Mouse (Mus musculus) gastrocnemius, postnatal 14 days (tissue): ENCODE measurements at regions not wholly inside any gene's neighbourhood (a gene's known extent, or its start where the extent isn't known, plus 50 kb on each side); places are given as distances from the start of the nearest gene placed in this dataset.

Experiments
- DNase-seq: peaks from one replicate; pipeline ENCODE4 v3.0.0; 2021; ENCODE audit warnings: mixed read lengths
- intact Hi-C: fragments of 180-260 bp; cut with DNase I; formaldehyde crosslinking; loops from one replicate; pipeline ENCODE4 v1.15.1; 2025; ENCODE audit warnings: low total_unique reads

DNA sequence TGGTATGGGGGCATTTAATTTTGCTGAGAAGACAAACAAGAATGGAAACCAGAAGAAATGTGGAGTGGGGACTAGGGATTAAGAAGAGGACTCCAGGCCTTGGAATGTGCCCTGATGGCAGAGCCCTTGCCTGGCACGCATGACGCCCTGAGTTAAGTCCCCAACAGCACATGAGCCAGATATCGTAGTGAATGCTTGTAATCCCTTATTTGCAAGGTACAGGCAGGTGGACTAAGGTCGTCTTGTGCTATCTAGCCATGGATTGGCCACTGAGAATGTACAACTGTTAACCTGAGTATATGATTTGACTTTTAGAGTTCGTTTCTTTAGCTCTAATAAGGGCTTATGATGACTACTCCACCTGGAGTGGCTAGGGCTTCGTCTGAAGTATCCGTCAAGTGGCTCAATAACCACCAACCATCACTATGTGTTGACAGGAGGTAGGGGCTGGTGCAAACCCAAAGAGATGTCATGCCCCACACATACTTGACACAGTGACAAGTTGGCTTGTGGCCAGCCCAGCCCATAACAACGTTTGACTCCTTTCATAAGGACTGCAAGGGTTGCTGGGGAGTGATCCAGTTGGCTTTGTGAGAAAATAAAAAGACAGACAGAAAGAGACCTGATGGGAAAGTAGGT, 115.5 kb upstream of the Cadm1 start:
- intact Hi-C loops: no loop called here

DNA sequence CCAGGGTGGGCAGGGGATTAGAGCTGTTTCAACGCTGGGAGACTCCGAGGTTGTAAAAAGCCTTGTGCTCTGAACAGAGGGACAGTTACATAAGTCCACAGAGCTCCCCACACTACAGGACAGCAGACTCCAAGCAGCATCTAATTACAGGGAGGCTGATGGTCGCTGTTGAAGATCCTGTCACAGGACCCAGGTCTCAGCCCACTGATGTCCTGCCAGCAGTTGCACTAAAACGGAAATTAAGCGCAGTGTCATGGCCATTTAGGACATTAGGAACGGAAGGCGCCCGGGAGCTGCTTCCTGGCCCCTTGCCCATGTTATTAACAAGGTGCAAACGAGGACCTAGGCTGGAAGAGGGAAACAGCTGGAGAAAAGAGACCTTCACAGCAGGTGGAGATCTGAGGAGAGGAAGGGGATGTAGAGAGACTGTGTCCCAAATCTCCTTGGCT, 107.8 kb upstream of the Cadm1 start:
- intact Hi-C loops: no loop called here
- peak; percentile 42 for DNase-seq

More for the DNA sequence above, 115.5 kb upstream of the Cadm1 start:
- no peak for DNase-seq

GRCm38 (mm10) chr9:47422741-47423461, 107.1 kb upstream of the Cadm1 start:
- intact Hi-C loops: no loop called here
- DNase-seq: peak; percentile 64

- no peak for DNase-seq
- intact Hi-C loops: no loop called here
Observed at GRCm38 (mm10) chr9:47423462-47423832, 106.5 kb upstream of the Cadm1 start.

GRCm38 (mm10) chr9:47424191-47424590, 105.8 kb upstream of the Cadm1 start:
- intact Hi-C loops: no loop called here
- DNase-seq: no peak

- intact Hi-C loops: no loop called here
- no peak for DNase-seq
Observed at GRCm38 (mm10) chr9:47426712-47427111, 103.3 kb upstream of the Cadm1 start.

DNA sequence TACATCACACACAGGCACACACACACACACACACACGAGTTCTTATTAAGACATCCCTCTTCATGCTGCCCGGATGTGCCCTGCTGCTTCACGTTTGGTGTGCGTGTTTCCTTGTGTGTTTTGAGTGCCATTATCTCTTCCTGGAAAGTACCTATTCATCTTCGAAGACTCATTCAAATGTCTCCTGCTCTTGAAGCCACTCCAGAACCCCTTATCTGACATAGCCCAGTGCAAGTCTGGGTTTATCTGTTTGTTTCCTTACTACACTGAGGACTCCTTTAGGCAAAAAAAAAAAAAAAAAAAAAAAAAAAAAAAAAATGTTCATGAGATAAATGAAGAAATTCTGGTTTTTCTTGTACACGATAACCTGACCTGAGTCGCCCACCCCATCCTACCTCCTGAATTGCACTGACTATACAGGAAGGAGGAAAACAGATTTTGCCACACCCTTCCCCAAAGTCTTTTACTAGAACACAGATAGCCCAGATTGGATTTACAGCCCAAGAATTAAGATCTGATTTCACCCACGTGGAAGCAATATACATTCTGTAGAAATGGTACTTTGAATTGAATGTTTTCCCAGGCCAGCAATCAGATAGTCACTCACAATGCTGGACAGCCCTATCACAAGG, 101.1 kb upstream of the Cadm1 start:
- intact Hi-C loops: no loop called here

DNA sequence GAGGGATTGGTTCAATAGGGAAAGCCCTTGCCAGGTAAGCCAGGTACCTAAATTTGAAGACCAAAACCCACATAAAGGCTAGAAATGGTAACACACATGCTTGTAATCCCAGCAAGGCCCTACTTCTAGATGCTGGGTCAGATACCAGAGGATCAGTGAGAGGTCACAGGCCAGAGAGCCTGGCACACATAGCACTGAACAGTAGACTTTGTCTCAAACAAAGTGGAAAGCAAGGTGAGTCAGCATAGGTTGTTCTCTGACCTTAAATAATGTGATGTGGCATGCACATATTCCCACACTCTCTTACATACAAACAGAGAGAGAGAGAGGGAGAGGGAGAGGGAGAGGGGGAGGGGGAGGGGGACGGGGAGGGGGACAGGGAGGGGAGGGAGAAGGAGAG, 100.3 kb upstream of the Cadm1 start:
- DNase-seq: no peak
- intact Hi-C loops: no loop called here

More for the DNA sequence above, 101.1 kb upstream of the Cadm1 start:
- no peak for DNase-seq

GRCm38 (mm10) chr9:47432715-47433114, 97.3 kb upstream of the Cadm1 start:
- DNase-seq: no peak

DNA sequence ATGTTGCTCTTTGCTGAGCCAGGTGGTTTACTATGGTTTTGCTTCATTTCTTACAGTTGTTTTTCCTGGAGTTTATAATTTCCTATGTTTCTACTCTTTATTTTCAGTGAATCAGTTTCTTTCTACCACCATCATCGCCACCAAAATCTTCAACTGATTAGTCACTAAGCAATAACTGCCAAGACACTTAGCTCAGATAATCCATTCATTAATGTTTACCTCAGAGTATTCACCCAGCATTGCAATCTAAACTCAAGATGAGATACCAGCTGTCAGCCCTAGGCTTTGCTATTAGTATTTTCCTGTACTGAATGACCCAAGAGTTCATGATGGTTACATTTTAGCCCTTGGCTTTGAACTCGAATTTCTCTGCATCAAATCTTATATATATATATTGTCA, 96.8 kb upstream of the Cadm1 start:
- intact Hi-C loops: no loop called here
- no peak for DNase-seq

More at GRCm38 (mm10) chr9:47432715-47433114, 97.3 kb upstream of the Cadm1 start:
- intact Hi-C loops: no loop called here

DNA sequence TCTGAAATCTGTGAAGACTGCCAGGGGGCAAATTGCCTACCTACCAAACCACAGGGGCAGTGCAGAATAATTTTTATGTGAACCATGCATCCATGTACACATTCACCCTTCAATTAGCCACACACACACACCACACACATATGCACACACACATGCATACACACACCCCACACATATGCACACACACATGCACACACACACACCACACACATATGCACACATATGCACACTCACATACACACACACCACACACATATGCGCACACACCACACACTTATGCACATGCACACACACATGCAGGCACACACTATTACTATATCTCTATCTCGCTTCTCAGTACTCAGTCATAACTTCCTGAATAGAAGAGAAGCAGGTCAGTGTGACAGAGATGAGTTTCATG, 95.9 kb upstream of the Cadm1 start:
- intact Hi-C loops: no loop called here
- no peak for DNase-seq

DNA sequence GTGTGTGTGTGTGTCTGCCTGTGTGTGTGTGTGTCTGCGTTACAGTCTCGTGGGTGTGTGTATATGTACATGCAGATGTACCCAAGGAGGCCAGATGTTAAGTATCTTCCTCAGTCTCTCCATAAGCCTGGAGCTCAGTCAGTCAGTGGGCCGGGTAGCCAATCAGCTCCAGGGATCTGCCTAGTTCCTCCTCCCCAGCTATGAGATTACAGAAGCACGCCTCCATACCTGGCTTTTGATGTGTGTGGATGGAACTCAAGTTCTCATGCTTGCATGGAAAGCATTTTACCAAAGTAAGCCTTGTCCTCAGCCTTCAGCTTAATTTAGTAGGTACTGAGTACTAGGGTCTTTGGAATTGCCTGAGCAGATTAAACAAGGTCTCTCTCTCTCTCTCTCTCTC, 91.0 kb upstream of the Cadm1 start:
- intact Hi-C loops: no loop called here
- no peak for DNase-seq

GRCm38 (mm10) chr9:47439506-47439905, 90.5 kb upstream of the Cadm1 start:
- no peak for DNase-seq
- intact Hi-C loops: no loop called here

GRCm38 (mm10) chr9:47440128-47440527, 89.8 kb upstream of the Cadm1 start:
- intact Hi-C loops: no loop called here
- DNase-seq: no peak

- intact Hi-C loops: no loop called here
- no peak for DNase-seq
Observed at GRCm38 (mm10) chr9:47441155-47441554, 88.8 kb upstream of the Cadm1 start.

DNA sequence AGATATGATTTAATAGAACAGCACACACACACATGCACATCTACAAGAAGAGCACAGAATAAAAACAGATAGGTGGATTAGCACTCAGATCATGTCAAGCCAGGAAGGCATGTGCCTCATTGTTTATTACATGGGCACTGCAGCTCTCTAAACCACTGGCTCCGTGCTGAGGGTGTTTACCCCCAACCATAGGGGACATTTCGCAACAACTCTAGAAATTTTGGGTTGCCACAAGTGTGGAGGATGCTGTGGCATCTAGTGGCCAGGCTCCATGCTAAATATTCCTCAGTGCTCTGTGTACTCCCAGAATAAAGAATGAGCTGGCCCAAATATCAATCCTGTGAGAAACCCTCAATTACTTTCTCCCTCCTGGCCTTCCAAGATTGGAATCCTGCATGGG, 85.8 kb upstream of the Cadm1 start:
- intact Hi-C loops: no loop called here
- DNase-seq: no peak

DNA sequence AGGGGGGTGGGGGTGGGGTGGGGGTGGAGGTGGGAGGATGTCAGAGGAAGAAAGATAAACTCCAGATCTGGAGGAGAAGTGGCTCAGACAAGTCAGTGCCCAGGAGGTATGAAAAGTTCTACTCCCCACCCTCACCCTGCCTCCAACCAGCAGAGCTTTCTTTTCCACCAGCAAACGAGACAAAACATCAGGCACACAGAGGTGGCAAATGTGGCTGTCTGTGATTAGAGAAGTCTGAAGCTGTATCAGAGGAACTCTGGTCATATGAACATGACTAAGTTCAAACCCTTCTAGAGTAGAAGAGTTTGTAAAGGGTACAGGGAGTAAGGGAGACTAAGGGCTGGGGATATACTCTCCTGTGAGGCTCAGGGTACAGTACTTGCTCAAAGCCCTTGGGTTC, 85.2 kb upstream of the Cadm1 start:
- no peak for DNase-seq
- intact Hi-C loops: no loop called here

DNA sequence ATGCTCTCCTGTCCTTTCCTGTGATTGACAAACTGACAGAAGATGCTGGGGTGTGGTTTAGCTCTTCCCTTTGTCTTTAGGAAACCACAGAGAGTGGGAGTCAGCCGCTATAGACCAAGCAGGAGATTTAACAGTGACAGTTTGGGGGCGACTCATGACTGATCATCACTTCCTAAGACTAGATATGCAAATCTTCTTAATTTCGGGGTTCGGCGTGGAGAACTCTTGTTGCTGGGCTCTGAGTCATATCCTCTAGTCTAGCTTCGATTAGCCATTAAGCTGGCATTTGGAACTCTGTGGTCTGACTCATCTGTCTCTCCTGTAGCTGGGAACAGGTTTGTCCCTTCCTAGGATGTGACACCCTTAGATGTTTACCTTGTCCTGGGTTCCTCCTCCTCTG, 84.6 kb upstream of the Cadm1 start:
- no peak for DNase-seq
- intact Hi-C loops: no loop called here

GRCm38 (mm10) chr9:47452752-47453151, 77.2 kb upstream of the Cadm1 start:
- intact Hi-C loops: no loop called here
- no peak for DNase-seq

DNA sequence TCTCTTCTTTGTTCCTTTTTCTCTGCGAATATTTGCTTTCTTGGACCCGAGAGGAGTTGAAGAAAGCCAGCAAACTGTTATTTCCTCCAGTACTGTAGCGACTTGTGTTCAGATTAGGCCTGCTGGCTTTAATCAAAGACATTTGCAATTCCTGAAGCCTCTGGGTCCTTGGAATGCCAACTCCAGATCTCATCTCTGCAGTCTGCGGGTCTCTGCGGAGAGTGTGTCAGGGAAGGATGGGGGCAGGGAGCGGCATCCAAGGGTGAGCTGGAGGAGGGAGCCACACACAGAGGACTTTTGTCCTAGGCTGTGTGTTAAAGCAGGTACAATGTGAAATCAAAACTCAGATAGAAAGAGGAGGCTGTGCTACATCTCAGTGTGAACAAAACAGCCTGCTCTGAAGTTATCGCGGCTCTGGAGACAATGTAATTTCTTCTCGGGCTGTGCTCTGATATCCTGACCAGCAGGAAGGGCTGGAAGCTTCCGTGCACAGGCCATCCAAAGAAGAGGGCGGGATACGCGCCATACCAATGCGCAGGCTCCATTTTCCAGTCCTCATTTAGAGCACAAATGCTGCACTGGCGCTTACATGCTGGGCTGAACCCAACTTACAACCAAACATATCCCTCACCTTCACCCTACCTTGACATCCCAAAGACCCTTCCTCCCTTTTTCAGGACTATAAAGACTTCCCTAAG, 71.1 kb upstream of the Cadm1 start:
- DNase-seq: no peak
- intact Hi-C loops: no loop called here
